Mouse (Mus musculus) spleen, postnatal 36 days (tissue): Measurements from ENCODE around the gene Smpd2.
A peak's percentile ranks its signal among the peaks of the same experiment; 100 is the strongest.

Experiments
- DNase-seq, 2 experiments: peaks; one replicate each; pipeline ENCODE4 v3.0.0; 2022; ENCODE audit warnings: low spot score in 2 of 2, mixed read lengths in 1 of 2

Gene Smpd2

GRCm38 (mm10) chr10:41452791-41453190, 37.4 kb downstream of the Smpd2 start:
- no peak for DNase-seq

- no peak for DNase-seq
Measured at GRCm38 (mm10) chr10:41451656-41452055, 38.5 kb downstream of the Smpd2 start.

GRCm38 (mm10) chr10:41450780-41451522, 39.2 kb downstream of the Smpd2 start:
- DNase-seq: no peak

- DNase-seq: peak; percentile 96 to 98
Measured at GRCm38 (mm10) chr10:41450137-41450670, 40.0 kb downstream of the Smpd2 start, which contains the start of gene Zbtb24. Gene Zbtb24, plus strand, starts transcription at chr10:41450383.

GRCm38 (mm10) chr10:41449684-41450083, 40.5 kb downstream of the Smpd2 start:
- DNase-seq: no peak

GRCm38 (mm10) chr10:41448216-41448615, 42.0 kb downstream of the Smpd2 start:
- DNase-seq: no peak
